Mouse (Mus musculus) cerebellum, postnatal 10 days (tissue): Measurements from ENCODE around the gene Lrrtm4.

ENCODE experiments used
- DNase-seq, 2 experiments: peaks; one replicate each; pipeline ENCODE4 v3.0.0; 2021; ENCODE audit warnings: mixed read lengths in 2 of 2

The Lrrtm4 gene

GRCm38 (mm10) chr6:80331751-80332150 is 313.1 kb downstream of the Lrrtm4 start:
- no peak for DNase-seq

GRCm38 (mm10) chr6:80352307-80352706 is 333.6 kb downstream of the Lrrtm4 start:
- peak in 1 of 2 experiments; percentile 2 for DNase-seq

GRCm38 (mm10) chr6:80357092-80357491 is 338.4 kb downstream of the Lrrtm4 start:
- no peak for DNase-seq

- DNase-seq, result no peak
Measured at GRCm38 (mm10) chr6:80363593-80363992, 344.9 kb downstream of the Lrrtm4 start.

GRCm38 (mm10) chr6:80366532-80366931 is 347.9 kb downstream of the Lrrtm4 start:
- no peak for DNase-seq

- DNase-seq, result no peak
Measured at GRCm38 (mm10) chr6:80389571-80389970, 370.9 kb downstream of the Lrrtm4 start.

GRCm38 (mm10) chr6:80406757-80407156 is 388.1 kb downstream of the Lrrtm4 start:
- DNase-seq, result no peak

GRCm38 (mm10) chr6:80440135-80440534 is 421.5 kb downstream of the Lrrtm4 start:
- no peak for DNase-seq

- no peak for DNase-seq
Measured at GRCm38 (mm10) chr6:80470546-80470945, 451.9 kb downstream of the Lrrtm4 start.

GRCm38 (mm10) chr6:80476153-80476552 is 457.5 kb downstream of the Lrrtm4 start:
- DNase-seq, result peak; percentile 31 to 57

GRCm38 (mm10) chr6:80545017-80545416 is 526.3 kb downstream of the Lrrtm4 start:
- no peak for DNase-seq

- no peak for DNase-seq
Measured at GRCm38 (mm10) chr6:80549907-80550306, 531.2 kb downstream of the Lrrtm4 start.

GRCm38 (mm10) chr6:80553398-80553797 is 534.7 kb downstream of the Lrrtm4 start:
- peak; percentile 43 to 57 for DNase-seq

GRCm38 (mm10) chr6:80554991-80555390 is 536.3 kb downstream of the Lrrtm4 start:
- no peak for DNase-seq

GRCm38 (mm10) chr6:80577227-80577626 is 558.5 kb downstream of the Lrrtm4 start:
- DNase-seq, result no peak

- DNase-seq, result no peak
Measured at GRCm38 (mm10) chr6:80582225-80582624, 563.5 kb downstream of the Lrrtm4 start.

GRCm38 (mm10) chr6:80589776-80590175 is 571.1 kb downstream of the Lrrtm4 start:
- DNase-seq, result no peak

GRCm38 (mm10) chr6:80619508-80619907 is 600.8 kb downstream of the Lrrtm4 start:
- no peak for DNase-seq

GRCm38 (mm10) chr6:80622676-80623334 is 604.1 kb downstream of the Lrrtm4 start:
- DNase-seq, result peak; percentile 30 to 37

GRCm38 (mm10) chr6:80625509-80625908 is 606.8 kb downstream of the Lrrtm4 start:
- no peak for DNase-seq

GRCm38 (mm10) chr6:80662729-80663128 is 644.1 kb downstream of the Lrrtm4 start:
- no peak for DNase-seq

- DNase-seq, result peak; percentile 31 to 59
Measured at GRCm38 (mm10) chr6:80664039-80664438, 645.4 kb downstream of the Lrrtm4 start.

- DNase-seq, result no peak
Measured at GRCm38 (mm10) chr6:80704183-80704582, 685.5 kb downstream of the Lrrtm4 start.

- no peak for DNase-seq
Measured at GRCm38 (mm10) chr6:80720468-80720867, 701.8 kb downstream of the Lrrtm4 start.

GRCm38 (mm10) chr6:80733416-80733815 is 714.7 kb downstream of the Lrrtm4 start:
- peak in 1 of 2 experiments; percentile 12 for DNase-seq
